Mouse (Mus musculus) ES-Bruce4 (cell line): ENCODE measurements around the gene Coq8a. TPM values are rescaled to one million over a fixed set of nuclear protein-coding genes. Genes with fewer than 3 reads are reported as not detected.

Source experiments
- H3K27ac ChIP-seq: 2 replicates; pipeline ENCODE4 v1.5.1; 2012; ENCODE audit warnings: low read length, inconsistent platforms; ENCODE audit not compliant: insufficient read depth
- H3K27me3 ChIP-seq: 2 replicates; pipeline ENCODE4 v1.6.1; 2012; ENCODE audit warnings: mild to moderate bottlenecking, low read length, inconsistent platforms; ENCODE audit not compliant: control insufficient read depth, poor library complexity, insufficient read depth, severe bottlenecking
- H3K36me3 ChIP-seq: 2 replicates; pipeline ENCODE4 v1.6.1; 2012; ENCODE audit warnings: inconsistent platforms, mild to moderate bottlenecking, low read length, moderate library complexity; ENCODE audit not compliant: control insufficient read depth, poor library complexity, insufficient read depth, severe bottlenecking
- H3K4me1 ChIP-seq: one replicate; pipeline ENCODE4 v1.8.1; 2011; ENCODE audit warnings: low read length; ENCODE audit not compliant: control insufficient read depth, insufficient read depth
- H3K4me3 ChIP-seq: 2 replicates; pipeline ENCODE4 v1.5.1; 2011; ENCODE audit warnings: low read depth, mild to moderate bottlenecking, low read length
- H3K9ac ChIP-seq: 2 replicates; pipeline ENCODE4 v1.6.1; 2012; ENCODE audit warnings: low read depth, mild to moderate bottlenecking, inconsistent platforms; ENCODE audit not compliant: poor library complexity, severe bottlenecking
- H3K9me3 ChIP-seq: replicated peaks from 2 replicates; pipeline ENCODE4 v1.6.1; 2012; ENCODE audit warnings: mild to moderate bottlenecking, low read length, inconsistent platforms; ENCODE audit not compliant: control insufficient read depth, poor library complexity, insufficient read depth, severe bottlenecking
- CTCF ChIP-seq: IDR thresholded peaks from one replicate; pipeline ENCODE4 v1.8.1; 2011; ENCODE audit warnings: low read depth, low read length
- EP300 ChIP-seq: IDR thresholded peaks from 2 replicates; pipeline ENCODE4 v1.6.1; 2011; ENCODE audit warnings: low read depth, low read length; ENCODE audit not compliant: insufficient read depth
- POLR2A ChIP-seq: IDR thresholded peaks from one replicate; pipeline ENCODE4 v1.8.1; 2011; ENCODE audit warnings: low read length; ENCODE audit not compliant: insufficient read depth
- polyA plus RNA-seq: library from polyadenylated mRNA; stranded (reverse); fragments of >200 nt; gene quantifications from 2 replicates; pipeline ENCODE4 v1.2.4, GENCODE M21; 2011; ENCODE audit warnings: low read depth; ENCODE audit not compliant: missing spikeins, insufficient read depth, insufficient read length

The Coq8a gene
- polyA plus RNA-seq, 1 experiment: 6.9 TPM

DNA sequence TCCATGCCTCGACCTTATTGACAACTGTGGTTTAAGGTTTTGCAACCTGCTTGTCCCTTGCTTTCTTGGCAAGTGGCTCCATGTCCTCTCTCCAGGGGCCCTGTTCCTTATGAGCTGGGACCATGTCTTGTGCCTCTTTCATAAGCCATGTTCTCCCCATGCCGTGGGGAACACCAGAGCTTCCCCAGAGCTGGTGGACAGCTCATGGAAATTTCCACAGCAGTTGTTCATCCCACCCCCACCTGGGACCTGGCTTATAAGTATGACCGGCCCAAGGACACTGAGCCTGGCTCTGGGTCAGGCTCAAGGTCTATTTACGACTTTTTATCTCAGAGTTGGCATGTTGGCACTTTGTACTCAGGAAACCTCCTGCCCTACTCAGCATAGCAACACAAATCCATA is 10.6 kb upstream of the Coq8a start:
- H3K4me3 ChIP-seq: no peak overlapping the region
- no peak overlapping the region for H3K27ac ChIP-seq
- H3K4me1 ChIP-seq: peaks cover 7% of the 10 kb centered on the region
- H3K9ac ChIP-seq: no peak overlapping the region
- no peaks in the 10 kb centered on the region for H3K27me3 ChIP-seq
- TF ChIP-seq EP300 (no peak), CTCF (no peak), POLR2A (no peak)
- no peaks in the 10 kb centered on the region for H3K9me3 ChIP-seq
- no peaks in the 10 kb centered on the region for H3K36me3 ChIP-seq

DNA sequence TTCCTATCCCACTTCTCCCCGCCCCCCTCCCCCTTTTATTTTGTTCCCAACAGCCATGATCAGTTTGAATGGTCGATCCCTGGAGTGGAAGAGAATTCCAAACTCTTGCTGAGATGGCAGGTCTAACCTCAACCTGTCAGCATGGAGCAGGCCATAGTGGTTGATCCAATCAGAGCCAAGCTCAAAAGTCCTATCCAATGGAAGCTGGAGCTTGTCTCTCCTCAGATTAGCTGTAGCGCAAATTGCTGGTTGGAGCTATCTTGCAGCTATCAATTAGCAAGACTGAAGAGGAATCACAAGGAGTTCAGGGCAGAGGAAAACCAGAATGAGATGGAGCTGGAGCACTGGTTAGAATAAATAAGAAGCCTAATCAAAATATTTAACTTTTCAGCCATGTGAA is 9.0 kb upstream of the Coq8a start:
- no peak overlapping the region for H3K9ac ChIP-seq
- TF ChIP-seq CTCF (no peak), POLR2A (no peak), EP300 (no peak)
- H3K4me3 ChIP-seq: no peak overlapping the region
- H3K4me1 ChIP-seq: peaks cover 7% of the 10 kb centered on the region
- H3K27me3 ChIP-seq: no peaks in the 10 kb centered on the region
- no peaks in the 10 kb centered on the region for H3K36me3 ChIP-seq
- H3K27ac ChIP-seq: no peak overlapping the region
- 0 out of 2 replicates have a peak, but pooled peaks cover 3% of the 10 kb centered on the region for H3K9me3 ChIP-seq

DNA sequence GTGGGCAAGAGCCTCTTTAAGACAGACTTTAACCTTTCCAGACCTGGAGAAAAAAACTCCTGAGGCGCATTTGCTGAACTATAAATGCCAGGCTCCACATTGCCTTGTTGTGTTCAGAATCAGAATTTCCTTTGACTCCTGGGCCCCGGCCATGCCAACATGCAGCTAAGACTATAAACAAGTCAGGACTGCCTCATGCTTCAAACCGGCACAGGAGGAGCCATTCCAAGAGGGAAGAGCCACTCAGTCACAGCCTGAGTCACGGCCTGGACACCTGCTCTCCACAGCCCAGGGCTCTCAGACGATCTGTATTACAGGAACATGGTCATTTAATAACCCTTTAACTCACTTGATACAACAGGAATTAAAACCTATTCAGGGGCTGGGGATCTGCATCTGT is 1.3 kb upstream of the Coq8a start:
- H3K9me3 ChIP-seq: 0 out of 2 replicates have a peak, but pooled peaks cover 3% of the 10 kb centered on the region
- no peak overlapping the region for H3K27ac ChIP-seq
- H3K36me3 ChIP-seq: no peaks in the 10 kb centered on the region
- no peak overlapping the region for H3K9ac ChIP-seq
- TF ChIP-seq EP300 (no peak), POLR2A (no peak), CTCF (no peak)
- H3K4me3 ChIP-seq: no peak overlapping the region
- H3K4me1 ChIP-seq: no peaks in the 10 kb centered on the region
- no peaks in the 10 kb centered on the region for H3K27me3 ChIP-seq

DNA sequence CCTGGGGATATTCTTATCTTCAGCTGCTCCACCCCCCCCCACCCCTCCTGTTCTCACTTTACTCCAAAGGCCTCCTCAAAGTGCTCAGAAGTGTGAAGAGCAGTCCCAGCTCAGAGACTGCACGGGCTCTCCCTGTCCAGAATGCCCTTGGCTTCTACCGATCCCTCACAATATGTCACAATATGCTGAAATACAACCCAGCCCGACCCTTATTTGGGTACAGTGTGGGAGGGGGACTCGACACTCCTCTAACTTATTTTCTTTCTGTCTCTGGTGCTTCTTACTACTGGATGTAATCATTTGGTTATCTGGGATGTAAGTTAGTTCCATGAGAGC is 281 bp upstream of the Coq8a start:
- Histone ChIP-seq H3K4me3 (no peak overlapping the region), H3K9ac (no peak overlapping the region), H3K9me3 (0 out of 2 replicates have a peak, but pooled peaks cover 3% of the 10 kb centered on the region), H3K4me1 (no peaks in the 10 kb centered on the region), H3K27me3 (no peaks in the 10 kb centered on the region), H3K36me3 (no peaks in the 10 kb centered on the region), H3K27ac (no peak overlapping the region)
- no peak for TF ChIP-seq CTCF
- no peak for TF ChIP-seq EP300
- TF ChIP-seq POLR2A: no peak

DNA sequence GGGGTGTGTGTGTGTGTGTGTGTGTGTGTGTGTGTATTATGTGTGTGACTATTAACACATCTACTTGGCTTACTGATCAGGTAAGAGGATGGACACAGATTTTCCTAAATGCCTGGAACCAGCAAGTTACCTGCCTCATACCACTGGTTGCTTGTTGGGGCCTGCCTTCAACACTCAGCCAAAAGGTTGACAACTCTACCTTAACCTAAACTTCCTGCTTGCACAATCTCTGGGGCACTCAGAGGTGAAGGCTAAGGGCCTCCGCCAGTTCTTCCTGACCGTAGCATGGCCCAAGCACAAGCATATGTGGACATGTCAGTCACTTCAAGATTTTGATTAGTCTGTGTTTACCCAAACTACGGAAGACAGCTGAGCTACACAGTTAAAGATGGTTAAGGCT is 1.4 kb downstream of the Coq8a start:
- H3K36me3 ChIP-seq: no peaks in the 10 kb centered on the region
- H3K4me1 ChIP-seq: no peaks in the 10 kb centered on the region
- no peak overlapping the region for H3K4me3 ChIP-seq
- no peak for TF ChIP-seq POLR2A
- no peak overlapping the region for H3K27ac ChIP-seq
- H3K9me3 ChIP-seq: no peaks in the 10 kb centered on the region
- H3K27me3 ChIP-seq: no peaks in the 10 kb centered on the region
- no peak overlapping the region for H3K9ac ChIP-seq

DNA sequence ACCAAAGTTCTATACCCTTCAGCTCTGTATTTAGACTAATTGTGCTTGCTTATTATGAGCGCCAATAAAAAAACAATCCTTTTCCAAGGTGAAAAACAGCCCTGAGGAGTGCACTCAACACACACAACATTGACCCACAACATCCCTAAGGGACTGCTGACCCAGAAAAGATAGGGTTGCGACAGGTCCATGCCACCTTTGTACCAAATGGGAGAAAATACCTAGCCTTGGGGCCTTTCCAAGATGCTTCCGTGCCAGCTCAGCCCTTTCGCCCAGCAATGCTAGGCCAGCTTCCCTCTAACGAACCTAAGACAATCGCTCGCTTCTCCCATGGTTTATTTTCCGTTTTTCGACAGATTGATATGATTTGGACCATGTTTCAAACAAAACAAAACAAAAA is 2.9 kb downstream of the Coq8a start:
- no peak overlapping the region for H3K27ac ChIP-seq
- H3K27me3 ChIP-seq: no peaks in the 10 kb centered on the region
- H3K4me1 ChIP-seq: no peaks in the 10 kb centered on the region
- no peak overlapping the region for H3K4me3 ChIP-seq
- no peaks in the 10 kb centered on the region for H3K9me3 ChIP-seq
- no peaks in the 10 kb centered on the region for H3K36me3 ChIP-seq
- no peak overlapping the region; the same call in 1 of the 2 replicates for H3K9ac ChIP-seq
- no peak for TF ChIP-seq EP300
- no peak for TF ChIP-seq POLR2A
- no peak for TF ChIP-seq CTCF
